Mouse (Mus musculus) neural tube, embryonic 13.5 days (tissue): ENCODE data around the gene Zbtb26. TPM values are rescaled to one million over a fixed set of nuclear protein-coding genes. Genes with fewer than 3 reads are reported as not detected.
A peak's percentile ranks its signal among the peaks of the same experiment; 100 is the strongest.

ENCODE experiments used
- ATAC-seq: fragments of 200-750 bp; cut with Nextera tagmentation; 2 replicates; pipeline ENCODE4 v1.8.0; 2017; ENCODE audit warnings: low read depth, mild to moderate bottlenecking, moderate TSS enrichment, moderate library complexity
- H3K27ac ChIP-seq: fragments of 300-500 bp; sonication (generic); replicated peaks from 2 replicates; pipeline ENCODE4 v1.5.1; 2015; ENCODE audit warnings: moderate library complexity, mild to moderate bottlenecking, inconsistent platforms
- H3K27me3 ChIP-seq: fragments of 300-500 bp; sonication (generic); 2 replicates; pipeline ENCODE4 v1.6.1; 2015; ENCODE audit warnings: mild to moderate bottlenecking, inconsistent platforms
- H3K36me3 ChIP-seq: fragments of 300-500 bp; sonication (generic); 2 replicates; pipeline ENCODE4 v1.6.1; 2015; ENCODE audit warnings: mild to moderate bottlenecking, inconsistent platforms
- H3K4me1 ChIP-seq: fragments of 300-500 bp; sonication (generic); replicated peaks from 2 replicates; pipeline ENCODE4 v1.6.1; 2015; ENCODE audit warnings: inconsistent platforms
- H3K4me2 ChIP-seq: fragments of 300-500 bp; sonication (generic); 2 replicates; pipeline ENCODE4 v1.6.1; 2015; ENCODE audit warnings: inconsistent platforms, mild to moderate bottlenecking, moderate library complexity
- H3K4me3 ChIP-seq: fragments of 300-500 bp; sonication (generic); 2 replicates; pipeline ENCODE4 v1.5.1; 2015; ENCODE audit warnings: mild to moderate bottlenecking, inconsistent platforms
- H3K9ac ChIP-seq: fragments of 300-500 bp; sonication (generic); 2 replicates; pipeline ENCODE4 v1.6.1; 2015; ENCODE audit warnings: moderate library complexity, mild to moderate bottlenecking, inconsistent platforms
- H3K9me3 ChIP-seq: fragments of 300-500 bp; sonication (generic); 2 replicates; pipeline ENCODE4 v1.6.1; 2016; ENCODE audit warnings: inconsistent platforms
- WGBS: fragments of 180-500 bp; shearing (Covaris S2); methylation state at CpG from one replicate; pipeline ENCODE4 v1.1.7; 2015; 5-methylcytosine and 5-hydroxymethylcytosine counted together
- polyA plus RNA-seq: library from polyadenylated mRNA; unstranded; fragments of >200 nt; fragmentation: Nextera tagmentation; extraction: Ambion mirVana; gene quantifications from 2 replicates; pipeline ENCODE4 v1.2.1, GENCODE M21; 2015

Zbtb26 gene
- polyA plus RNA-seq, result 7.9 and 9.3 TPM in 2 replicates

DNA sequence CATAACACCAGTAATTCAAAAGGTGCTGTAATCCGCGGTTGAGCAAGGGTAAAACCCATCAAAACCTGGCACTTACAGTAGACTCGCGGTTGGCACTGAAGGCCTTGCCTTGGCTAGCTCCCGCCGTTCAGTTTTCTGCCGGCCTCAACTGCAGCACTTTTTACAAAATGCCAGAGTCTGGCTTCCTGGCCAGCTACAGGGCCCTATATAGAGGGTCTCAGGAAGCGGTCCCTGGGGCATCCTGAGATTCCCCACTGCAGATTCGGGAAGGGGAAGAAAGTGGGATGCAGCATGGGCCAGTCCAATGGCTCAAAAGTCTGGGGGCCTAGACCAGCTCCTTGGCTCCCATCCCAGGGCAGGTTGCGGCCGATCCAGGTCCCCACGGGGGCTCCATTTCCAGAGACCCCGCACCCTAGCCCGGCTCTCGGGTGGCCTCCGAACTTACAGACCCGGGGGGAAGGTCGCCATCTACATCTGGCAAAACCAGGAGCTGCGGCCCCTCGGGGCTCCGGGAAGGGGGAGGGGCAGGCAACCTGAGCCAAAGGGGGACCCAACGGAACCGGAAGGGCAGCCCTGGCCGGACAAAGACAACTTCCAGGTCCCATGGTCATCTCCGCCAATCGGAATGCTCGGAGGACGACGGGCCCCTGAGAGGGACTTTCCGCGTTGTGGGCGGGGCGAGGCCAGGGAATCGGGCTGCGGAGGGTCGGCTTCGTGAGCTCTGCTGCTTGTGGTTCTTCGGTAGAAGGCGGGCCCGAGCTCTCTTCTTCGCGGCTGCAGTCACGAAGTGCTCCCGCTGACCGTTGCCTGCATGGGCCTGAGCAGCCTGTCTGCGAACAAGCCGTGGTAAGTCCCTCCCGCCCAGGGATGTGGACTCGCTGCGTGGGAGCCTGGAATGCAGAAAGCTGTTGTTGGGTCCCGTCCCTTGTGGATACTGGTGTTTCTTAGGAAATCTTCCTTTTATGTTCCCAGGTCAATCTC is at the start of gene Zbtb26, which contains the start of the genes Zbtb6 and Rabgap1:
Gene Zbtb26 (minus strand): TSS at position 525 of the 981 bp plus-strand sequence.
Gene Zbtb6 (minus strand): TSS at position 561 of the 981 bp plus-strand sequence.
Gene Rabgap1 (plus strand): TSS at position 669 of the 981 bp plus-strand sequence.
- H3K9ac ChIP-seq, result peak within 1 kb of the TSS; percentile 92
- H3K27me3 ChIP-seq, result no peaks in the 10 kb centered on the region
- peak within 1 kb of the TSS; percentile 84 for H3K4me2 ChIP-seq
- peak within 1 kb of the TSS; percentile 88 for H3K4me3 ChIP-seq
- no peaks in the 10 kb centered on the region for H3K36me3 ChIP-seq
- H3K9me3 ChIP-seq, result no peaks in the 10 kb centered on the region
- H3K4me1 ChIP-seq, result peaks cover 38% of the 10 kb centered on the region
- under 1% methylated on average over 47 of the region's 51 CpGs for WGBS
- H3K27ac ChIP-seq, result peak within 1 kb of the TSS; percentile 90
- ATAC-seq, result peak; percentile 98

DNA sequence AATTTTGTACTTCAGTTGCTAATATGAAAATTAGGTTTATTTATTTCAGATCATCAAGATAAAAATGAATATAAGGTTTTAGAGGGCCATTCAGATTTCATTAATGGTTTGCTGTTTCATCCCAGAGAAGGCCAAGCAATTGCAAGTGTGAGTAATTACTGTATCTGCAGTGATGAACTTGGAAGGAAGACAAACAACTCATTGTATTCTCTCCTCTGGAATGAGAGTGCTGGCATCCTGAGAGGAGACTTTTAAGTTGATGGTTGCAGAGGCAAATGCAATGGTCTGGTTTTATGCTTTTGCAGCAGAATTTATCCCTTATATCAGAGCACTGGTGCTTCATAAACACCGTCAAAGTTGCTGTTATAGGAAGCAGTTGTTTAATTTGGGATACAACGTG is 46.0 kb upstream of the Zbtb26 start:
- H3K4me3 ChIP-seq, result no peak overlapping the region
- no peaks in the 10 kb centered on the region for H3K27me3 ChIP-seq
- no peak overlapping the region for H3K9ac ChIP-seq
- H3K27ac ChIP-seq, result no peak overlapping the region
- H3K9me3 ChIP-seq, result no peaks in the 10 kb centered on the region
- no peaks in the 10 kb centered on the region for H3K4me1 ChIP-seq
- no peak for ATAC-seq
- no peak overlapping the region for H3K4me2 ChIP-seq
- 93% methylated on average over 2 of the region's 2 CpGs for WGBS
- peaks cover 71% of the 10 kb centered on the region for H3K36me3 ChIP-seq

DNA sequence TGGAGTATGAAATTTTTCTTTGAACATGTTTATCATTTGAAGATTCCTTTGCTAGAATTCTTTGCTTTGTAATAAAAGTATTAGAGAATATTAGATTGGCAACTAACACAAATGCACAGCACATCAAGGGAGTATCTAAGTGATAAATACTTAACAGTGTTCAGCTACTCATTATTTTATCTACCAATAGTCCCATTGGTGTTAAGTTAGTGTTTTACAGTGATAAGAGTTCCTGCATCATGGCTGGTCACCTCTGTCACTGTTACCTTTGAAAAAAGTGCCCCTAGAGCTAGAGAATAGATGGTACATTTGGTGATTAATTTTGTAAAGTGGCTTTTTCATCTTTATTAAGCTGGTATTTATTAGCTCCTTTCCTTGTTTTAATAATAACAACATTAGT is 43.5 kb upstream of the Zbtb26 start:
- H3K36me3 ChIP-seq, result peaks cover 65% of the 10 kb centered on the region

DNA sequence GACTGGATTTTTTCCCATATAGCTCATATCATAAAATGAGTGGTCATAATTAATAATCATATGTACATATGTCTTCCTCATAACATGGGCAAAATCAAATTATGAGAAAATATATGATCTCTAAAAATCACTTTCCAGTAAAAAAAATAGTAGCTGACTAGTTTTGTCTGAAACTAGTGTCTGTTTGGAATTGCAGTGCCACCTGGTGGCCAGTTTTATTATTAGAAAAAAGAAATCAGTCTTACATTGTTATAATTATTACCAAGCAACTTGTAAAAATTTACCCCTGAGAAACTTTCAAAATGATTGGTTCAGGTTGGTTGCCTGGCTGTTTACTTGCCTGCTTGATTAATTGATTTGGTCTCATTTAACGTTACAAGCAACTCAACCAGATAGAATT is 42.4 kb upstream of the Zbtb26 start:
- no peak overlapping the region for H3K4me2 ChIP-seq
- H3K36me3 ChIP-seq, result peaks cover 62% of the 10 kb centered on the region
- H3K4me1 ChIP-seq, result no peaks in the 10 kb centered on the region
- H3K9ac ChIP-seq, result no peak overlapping the region
- whole genome bisulfite sequencing, result 87% methylated on average over 1 of the region's 1 CpGs
- ATAC-seq, result no peak
- H3K9me3 ChIP-seq, result no peaks in the 10 kb centered on the region
- no peak overlapping the region for H3K27ac ChIP-seq
- H3K27me3 ChIP-seq, result no peaks in the 10 kb centered on the region
- no peak overlapping the region for H3K4me3 ChIP-seq

More for the DNA sequence above, 43.5 kb upstream of the Zbtb26 start:
- Histone ChIP-seq H3K4me2 (no peak overlapping the region), H3K4me1 (no peaks in the 10 kb centered on the region), H3K27me3 (no peaks in the 10 kb centered on the region), H3K4me3 (no peak overlapping the region), H3K9me3 (no peaks in the 10 kb centered on the region), H3K9ac (no peak overlapping the region), H3K27ac (no peak overlapping the region)
- no peak for ATAC-seq

DNA sequence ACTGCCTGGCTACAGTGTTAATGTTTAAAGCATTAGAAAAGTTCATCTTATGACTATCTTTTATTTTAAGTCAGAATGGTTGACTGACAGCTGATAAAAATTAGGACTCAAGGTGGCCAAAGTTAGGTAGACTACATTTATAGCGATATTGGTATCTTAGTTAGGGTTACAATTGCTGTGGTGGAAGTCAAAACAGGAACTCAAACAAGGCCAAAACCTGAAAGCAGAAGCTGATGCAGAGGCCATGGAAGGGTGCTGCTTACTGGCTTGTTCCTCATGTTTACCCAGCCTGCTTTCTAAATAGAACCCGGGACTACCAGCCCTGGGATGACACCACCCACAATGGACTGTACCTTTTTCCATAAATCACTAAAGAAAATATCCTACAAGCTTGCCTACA is 41.2 kb upstream of the Zbtb26 start:
- no peaks in the 10 kb centered on the region for H3K4me1 ChIP-seq
- ATAC-seq, result no peak
- H3K4me3 ChIP-seq, result no peak overlapping the region
- WGBS, result 92% methylated on average over 2 of the region's 2 CpGs
- peaks cover 58% of the 10 kb centered on the region for H3K36me3 ChIP-seq
- H3K4me2 ChIP-seq, result no peak overlapping the region
- no peak overlapping the region for H3K9ac ChIP-seq
- peaks cover 2% of the 10 kb centered on the region; the same call in 1 of the 2 replicates for H3K9me3 ChIP-seq
- H3K27ac ChIP-seq, result no peak overlapping the region
- H3K27me3 ChIP-seq, result no peaks in the 10 kb centered on the region

DNA sequence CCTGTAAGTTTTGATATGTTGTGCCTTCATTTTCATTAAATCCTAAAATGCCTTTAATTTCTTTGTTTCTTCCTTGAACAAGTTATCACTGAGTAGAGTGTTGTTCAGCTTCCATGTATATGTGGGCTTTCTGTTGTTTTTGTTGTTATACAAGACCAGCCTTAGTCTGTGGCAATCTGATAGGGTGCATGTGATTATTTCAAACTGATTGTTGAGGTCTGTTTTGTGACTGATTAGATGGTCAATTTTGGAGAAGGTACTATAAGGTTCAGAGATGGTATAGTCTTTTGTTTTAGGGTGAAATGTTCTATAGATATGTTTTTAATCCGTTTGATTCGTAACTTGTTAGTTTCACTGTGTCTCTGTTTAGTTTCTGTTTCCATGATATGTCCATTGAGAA is 37.1 kb upstream of the Zbtb26 start:
- Histone ChIP-seq H3K9me3 (peaks cover 2% of the 10 kb centered on the region; the same call in 1 of the 2 replicates), H3K27me3 (no peaks in the 10 kb centered on the region), H3K27ac (no peak overlapping the region), H3K4me3 (no peak overlapping the region), H3K36me3 (peaks cover 75% of the 10 kb centered on the region), H3K4me1 (no peaks in the 10 kb centered on the region), H3K9ac (no peak overlapping the region), H3K4me2 (no peak overlapping the region)
- ATAC-seq, result no peak
- 90% methylated on average over 2 of the region's 2 CpGs for WGBS

DNA sequence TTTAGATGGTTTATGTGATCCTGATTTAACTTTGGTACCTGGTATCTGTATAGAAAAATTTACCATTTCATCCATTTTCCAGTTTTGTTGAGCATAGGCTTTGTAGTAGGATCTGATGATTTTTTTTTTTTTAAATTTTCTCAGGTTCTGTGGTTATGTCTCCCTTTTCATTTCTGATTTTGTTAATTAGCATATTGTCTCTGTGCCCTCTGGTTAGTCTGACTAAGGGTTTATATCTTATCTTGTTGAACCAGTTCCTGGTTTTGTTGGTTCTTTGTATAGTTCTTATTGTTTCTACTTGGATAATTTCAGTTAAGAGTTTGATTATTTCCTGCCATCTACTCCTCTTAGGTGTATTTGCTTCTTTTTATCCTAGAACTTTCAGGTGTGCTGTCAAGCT is 36.6 kb upstream of the Zbtb26 start:
- no peak for ATAC-seq
- H3K27me3 ChIP-seq, result no peaks in the 10 kb centered on the region
- no peak overlapping the region for H3K4me2 ChIP-seq
- peaks cover 73% of the 10 kb centered on the region for H3K36me3 ChIP-seq
- H3K4me1 ChIP-seq, result no peaks in the 10 kb centered on the region
- peaks cover 2% of the 10 kb centered on the region; the same call in 1 of the 2 replicates for H3K9me3 ChIP-seq
- no peak overlapping the region for H3K4me3 ChIP-seq
- no peak overlapping the region for H3K9ac ChIP-seq
- H3K27ac ChIP-seq, result no peak overlapping the region

DNA sequence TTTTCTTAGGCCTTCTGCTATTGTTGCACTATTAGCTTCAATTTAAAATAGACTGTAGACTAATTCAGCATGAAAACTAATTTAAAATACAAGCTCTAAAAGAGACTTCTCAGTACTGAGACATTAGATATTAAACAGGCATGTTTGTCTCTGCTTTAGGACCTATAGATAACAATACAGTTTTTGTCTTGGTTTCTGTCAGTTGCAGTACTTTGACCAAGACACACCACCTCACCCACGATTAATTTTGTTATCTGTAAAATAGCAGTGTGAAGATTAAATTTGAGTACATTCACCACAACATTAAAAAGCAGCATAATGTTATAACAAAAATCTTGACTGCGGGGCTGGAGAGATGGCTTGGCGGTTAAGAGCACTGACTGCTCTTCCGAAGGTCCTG is 23.3 kb upstream of the Zbtb26 start:
- 95% methylated on average over 4 of the region's 4 CpGs for whole genome bisulfite sequencing
- no peaks in the 10 kb centered on the region for H3K27me3 ChIP-seq
- H3K27ac ChIP-seq, result no peak overlapping the region
- H3K36me3 ChIP-seq, result peaks cover 15% of the 10 kb centered on the region
- ATAC-seq, result no peak
- H3K9ac ChIP-seq, result no peak overlapping the region
- no peak overlapping the region for H3K4me2 ChIP-seq
- no peaks in the 10 kb centered on the region for H3K9me3 ChIP-seq
- H3K4me1 ChIP-seq, result no peaks in the 10 kb centered on the region
- no peak overlapping the region for H3K4me3 ChIP-seq

DNA sequence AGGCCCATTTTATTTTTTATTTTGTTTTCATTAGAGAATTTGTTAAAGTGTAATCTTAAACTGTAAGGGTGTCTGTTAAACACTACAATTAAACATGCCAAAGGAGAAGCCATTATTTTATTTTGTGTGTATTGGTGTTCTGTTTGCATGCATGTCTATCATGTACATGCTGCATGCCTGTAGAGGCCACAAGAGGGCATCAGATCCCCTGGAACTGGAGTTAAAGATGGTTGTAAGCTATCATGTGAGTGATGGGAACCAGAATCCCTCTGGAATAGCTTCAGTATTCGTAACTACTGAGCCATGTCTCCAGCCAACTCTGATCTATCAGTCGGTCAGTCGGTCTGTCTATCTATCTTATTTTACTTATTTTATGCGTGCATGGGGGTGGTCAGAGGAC is 17.8 kb upstream of the Zbtb26 start:
- H3K27me3 ChIP-seq, result no peaks in the 10 kb centered on the region
- 95% methylated on average over 4 of the region's 4 CpGs for WGBS
- no peak for ATAC-seq
- no peak overlapping the region for H3K4me3 ChIP-seq
- H3K9ac ChIP-seq, result no peak overlapping the region
- no peak overlapping the region for H3K4me2 ChIP-seq
- no peaks in the 10 kb centered on the region for H3K36me3 ChIP-seq
- no peaks in the 10 kb centered on the region for H3K9me3 ChIP-seq
- no peak overlapping the region for H3K27ac ChIP-seq
- H3K4me1 ChIP-seq, result no peaks in the 10 kb centered on the region

DNA sequence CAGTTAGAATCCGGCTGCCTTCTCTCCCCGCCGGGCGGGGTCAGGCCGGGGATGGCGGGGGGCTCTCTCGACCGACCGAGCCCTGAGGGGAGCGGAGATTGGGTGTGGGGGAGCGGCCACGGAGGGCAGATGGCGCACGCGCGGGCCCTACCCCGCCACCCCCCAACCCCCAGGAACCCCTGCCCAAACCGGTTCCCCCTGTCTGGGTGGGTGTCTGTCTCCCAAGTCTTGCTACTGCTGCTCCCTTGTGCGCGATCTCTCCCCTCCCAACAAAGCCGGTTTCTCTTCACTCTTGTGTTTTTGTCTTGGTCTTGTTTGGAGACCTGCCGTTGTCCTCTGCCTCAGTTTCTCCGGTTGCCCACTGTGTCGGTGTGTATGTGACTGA is 9.4 kb upstream of the Zbtb26 start:
- Histone ChIP-seq H3K9ac (peak overlapping the region; percentile 97), H3K36me3 (no peaks in the 10 kb centered on the region), H3K27me3 (no peaks in the 10 kb centered on the region), H3K4me1 (peaks cover 21% of the 10 kb centered on the region), H3K9me3 (no peaks in the 10 kb centered on the region), H3K4me2 (peak overlapping the region; percentile 87), H3K4me3 (peak overlapping the region; percentile 94), H3K27ac (peak overlapping the region; percentile 92)
- peak; percentile 89 for ATAC-seq
- WGBS, result 1% methylated on average over 17 of the region's 24 CpGs

DNA sequence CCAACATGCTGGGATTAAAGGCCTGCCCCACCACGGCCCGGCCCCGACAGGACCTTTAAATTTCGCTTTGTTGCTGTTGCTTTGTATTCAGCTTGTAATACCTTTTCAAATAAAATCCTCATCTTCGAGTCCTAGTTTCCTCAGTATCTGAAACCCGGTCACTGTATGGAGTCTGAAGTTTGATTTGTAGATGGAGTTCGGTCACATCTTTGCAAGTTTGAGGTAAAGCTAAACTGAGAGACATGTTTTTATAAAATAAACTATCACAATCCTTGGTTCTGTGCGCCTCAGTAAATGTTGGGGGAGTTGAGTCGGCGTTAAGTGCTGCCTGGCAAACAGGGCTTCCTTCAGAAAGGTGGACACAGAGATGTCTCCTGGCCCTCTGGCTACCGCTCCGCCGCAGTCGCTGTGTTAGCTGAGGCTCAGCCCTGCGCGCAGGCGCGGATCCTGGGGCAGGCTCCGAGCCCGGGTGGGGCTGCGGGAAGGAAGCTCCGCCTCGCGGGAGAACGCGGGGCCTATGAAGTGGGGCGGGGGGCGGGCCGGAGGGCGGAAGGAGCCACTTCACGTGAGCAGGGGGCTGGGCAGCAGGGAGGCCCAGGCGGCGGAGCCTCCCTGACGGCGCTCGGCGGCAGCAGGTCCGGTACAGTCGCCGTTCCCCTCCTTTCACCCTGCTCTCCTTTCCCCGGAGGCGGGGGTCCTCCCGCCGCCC is 8.9 kb upstream of the Zbtb26 start:
- 9% methylated on average over 39 of the region's 44 CpGs for WGBS
- H3K36me3 ChIP-seq, result no peaks in the 10 kb centered on the region
- peaks cover 21% of the 10 kb centered on the region for H3K4me1 ChIP-seq
- peak overlapping the region; percentile 94 for H3K4me3 ChIP-seq
- no peaks in the 10 kb centered on the region for H3K27me3 ChIP-seq
- H3K27ac ChIP-seq, result peak overlapping the region; percentile 92
- peak; percentile 99 for ATAC-seq
- H3K9me3 ChIP-seq, result no peaks in the 10 kb centered on the region
- H3K9ac ChIP-seq, result peak overlapping the region; percentile 97
- peak overlapping the region; percentile 87 for H3K4me2 ChIP-seq

DNA sequence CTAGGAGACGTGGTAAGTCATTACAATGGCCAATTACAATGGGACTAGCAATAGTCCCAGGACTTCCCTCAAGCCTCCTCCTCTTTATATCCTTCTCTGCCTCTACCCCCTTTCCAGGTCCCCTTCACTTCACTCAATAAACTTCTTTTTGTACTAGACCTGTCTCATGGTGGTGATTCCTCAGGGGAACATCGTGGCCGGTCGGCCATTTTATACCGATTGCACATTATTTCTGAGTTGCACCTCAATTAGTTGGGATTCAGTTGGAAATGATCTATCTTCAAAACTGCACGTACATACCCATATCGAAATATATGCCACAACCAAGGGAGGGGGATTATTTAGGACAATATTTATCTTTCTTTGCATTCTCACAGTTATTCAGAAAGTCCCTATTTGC is 11.3 kb downstream of the Zbtb26 start:
- H3K9ac ChIP-seq, result peak overlapping the region; percentile 88
- 16% methylated on average over 7 of the region's 7 CpGs for WGBS
- no peaks in the 10 kb centered on the region for H3K27me3 ChIP-seq
- peak overlapping the region; percentile 99 for H3K27ac ChIP-seq
- H3K4me3 ChIP-seq, result peak overlapping the region; percentile 90
- peak; percentile 41; the same call in 1 of the 2 replicates for ATAC-seq
- peaks cover 29% of the 10 kb centered on the region for H3K36me3 ChIP-seq
- no peaks in the 10 kb centered on the region for H3K9me3 ChIP-seq
- peaks cover 22% of the 10 kb centered on the region for H3K4me1 ChIP-seq
- H3K4me2 ChIP-seq, result peak overlapping the region; percentile 92
